Mouse (Mus musculus): Measurements from ENCODE around the gene Gm28044. TPM values are rescaled to one million over a fixed set of nuclear protein-coding genes. Genes with fewer than 3 reads are reported as not detected.
"Not testable (repeated sequence)": the region's sequence is repeated elsewhere in the genome, so short reads cannot be mapped to it uniquely, and the experiment has no call there.

Gene Gm28044
- total RNA-seq, 1 experiment, result not detected

- peak within 1 kb of the TSS; percentile 74 for H3K9ac ChIP-seq (ENCODE audit: insufficient read depth, low read depth, low read length, poor library complexity, severe bottlenecking)
Measured at GRCm38 (mm10) chr13:67305822-67306672, 54.3 kb downstream of the Gm28044 start, which contains the start of gene Zfp457. Gene Zfp457 (minus strand): TSS chr13:67306485.

GRCm38 (mm10) chr13:67278314-67278713, 82.0 kb downstream of the Gm28044 start, which contains the start of gene Zfp458:
Gene Zfp458 (minus strand): TSS chr13:67278466.
- H3K9me3 ChIP-seq (ENCODE audit: control insufficient read depth, insufficient read depth, low read depth, low read length), result no peaks in the 10 kb centered on the region
- peak; percentile 53 for DNase-seq (ENCODE audit: low read depth, low spot score)
- in situ Hi-C loops (cut with MboI; ENCODE audit: low sequenced_read_pairs in 2 of 2, unreplicated experiment in 2 of 2), result no loop called here
- no peaks in the 10 kb centered on the region for H3K36me3 ChIP-seq (ENCODE audit: control insufficient read depth, insufficient read depth, low read length, poor library complexity, severe bottlenecking)
- H3K4me3 ChIP-seq (ENCODE audit: insufficient read depth in 1 of 2, low read depth in 1 of 2, low read length in 2 of 2, poor library complexity in 1 of 2, severe bottlenecking in 1 of 2), result peak within 1 kb of the TSS in 1 of 2 experiments; percentile 46; a peak in 2 of 4 replicates
- TF ChIP-seq MAFK (IDR thresholded peaks at IDR 0.05; ENCODE audit: insufficient read depth, low read depth, low read length) (no peak), ZNF384 (IDR thresholded peaks at IDR 0.05; ENCODE audit: low read depth, low read length) (no peak), HCFC1 (IDR thresholded peaks at IDR 0.05; ENCODE audit: borderline replicate concordance, insufficient read depth, low read length) (peak; percentile 84)
- no peak within 1 kb of the TSS for H3K27ac ChIP-seq (ENCODE audit: insufficient read depth, low read depth, low read length, poor library complexity, severe bottlenecking)
- no peak within 1 kb of the TSS for H3K9ac ChIP-seq (ENCODE audit: insufficient read depth, low read depth, low read length, poor library complexity, severe bottlenecking)
- H3K4me1 ChIP-seq (ENCODE audit: control insufficient read depth in 2 of 2, insufficient read depth in 2 of 2, low read length in 2 of 2, poor library complexity in 1 of 2), result no peaks in the 10 kb centered on the region; a peak in 1 of 4 replicates

More at GRCm38 (mm10) chr13:67305822-67306672, 54.3 kb downstream of the Gm28044 start, which contains the start of gene Zfp457:
- Histone ChIP-seq H3K4me3 (ENCODE audit: insufficient read depth in 1 of 2, low read depth in 1 of 2, low read length in 2 of 2, poor library complexity in 1 of 2, severe bottlenecking in 1 of 2) (peak within 1 kb of the TSS; percentile 80 to 94), H3K27ac (ENCODE audit: insufficient read depth, low read depth, low read length, poor library complexity, severe bottlenecking) (no peak within 1 kb of the TSS), H3K9me3 (ENCODE audit: control insufficient read depth, insufficient read depth, low read depth, low read length) (no peaks in the 10 kb centered on the region), H3K4me1 (ENCODE audit: control insufficient read depth in 2 of 2, insufficient read depth in 2 of 2, low read length in 2 of 2, poor library complexity in 1 of 2) (peaks cover 0 to 2% of the 10 kb centered on the region in 2 experiments; a peak in 1 of 4 replicates), H3K36me3 (ENCODE audit: control insufficient read depth, insufficient read depth, low read length, poor library complexity, severe bottlenecking) (no peaks in the 10 kb centered on the region)
- peak; percentile 73 for DNase-seq (ENCODE audit: low read depth, low spot score)
- no peak for TF ChIP-seq MAFK (IDR thresholded peaks at IDR 0.05; ENCODE audit: insufficient read depth, low read depth, low read length)
- 0 out of 2 replicates have a peak, but pooled peaks have one; percentile 24 for TF ChIP-seq ZC3H11A (IDR thresholded peaks at IDR 0.05; ENCODE audit: borderline replicate concordance, low read depth, low read length)
- TF ChIP-seq HCFC1 (IDR thresholded peaks at IDR 0.05; ENCODE audit: borderline replicate concordance, insufficient read depth, low read length), result peak; percentile 95
- in situ Hi-C loops (cut with MboI; ENCODE audit: low sequenced_read_pairs in 2 of 2, unreplicated experiment in 2 of 2), result no loop called here

GRCm38 (mm10) chr13:67269383-67270065, 90.8 kb downstream of the Gm28044 start:
- not testable (repeated sequence) for H3K36me3 ChIP-seq (ENCODE audit: control insufficient read depth, insufficient read depth, low read length, poor library complexity, severe bottlenecking); H3K4me1 ChIP-seq (ENCODE audit: control insufficient read depth in 2 of 2, insufficient read depth in 2 of 2, low read length in 2 of 2, poor library complexity in 1 of 2); H3K9ac ChIP-seq (ENCODE audit: insufficient read depth, low read depth, low read length, poor library complexity, severe bottlenecking); DNase-seq (ENCODE audit: low read depth, low spot score); H3K27ac ChIP-seq (ENCODE audit: insufficient read depth, low read depth, low read length, poor library complexity, severe bottlenecking); H3K9me3 ChIP-seq (ENCODE audit: control insufficient read depth, insufficient read depth, low read depth, low read length)
- in situ Hi-C loops (cut with MboI; ENCODE audit: low sequenced_read_pairs in 2 of 2, unreplicated experiment in 2 of 2), result loop anchor here in 1 of 2 experiments (5.0 kb wide), 1 partner anchor 458 kb away; the partner anchor contains the start of gene Zfp65
- peak overlapping the region in 1 of 2 experiments; percentile 95; a peak in 2 of 4 replicates for H3K4me3 ChIP-seq (ENCODE audit: insufficient read depth in 1 of 2, low read depth in 1 of 2, low read length in 2 of 2, poor library complexity in 1 of 2, severe bottlenecking in 1 of 2)

- in situ Hi-C loops (cut with MboI; ENCODE audit: low sequenced_read_pairs in 2 of 2, unreplicated experiment in 2 of 2), result loop anchor here in 1 of 2 experiments (5.0 kb wide), 1 partner anchor 459 kb away; the partner anchor contains the start of gene Zfp65
- Histone ChIP-seq H3K27ac (ENCODE audit: insufficient read depth, low read depth, low read length, poor library complexity, severe bottlenecking) (no peak overlapping the region), H3K4me3 (ENCODE audit: insufficient read depth in 1 of 2, low read depth in 1 of 2, low read length in 2 of 2, poor library complexity in 1 of 2, severe bottlenecking in 1 of 2) (peak overlapping the region; percentile 83 to 95), H3K9me3 (ENCODE audit: control insufficient read depth, insufficient read depth, low read depth, low read length) (no peaks in the 10 kb centered on the region), H3K4me1 (ENCODE audit: control insufficient read depth in 2 of 2, insufficient read depth in 2 of 2, low read length in 2 of 2, poor library complexity in 1 of 2) (no peaks in the 10 kb centered on the region), H3K36me3 (ENCODE audit: control insufficient read depth, insufficient read depth, low read length, poor library complexity, severe bottlenecking) (no peaks in the 10 kb centered on the region), H3K9ac (ENCODE audit: insufficient read depth, low read depth, low read length, poor library complexity, severe bottlenecking) (peak overlapping the region; percentile 79)
- TF ChIP-seq ZNF384 (IDR thresholded peaks at IDR 0.05; ENCODE audit: low read depth, low read length), result no peak
- TF ChIP-seq CHD2 (IDR thresholded peaks at IDR 0.05; ENCODE audit: low read depth, low read length), result no peak
- peak; percentile 89 for TF ChIP-seq HCFC1 (IDR thresholded peaks at IDR 0.05; ENCODE audit: borderline replicate concordance, insufficient read depth, low read length)
- TF ChIP-seq MAFK (IDR thresholded peaks at IDR 0.05; ENCODE audit: insufficient read depth, low read depth, low read length), result no peak
- no peak for TF ChIP-seq ZC3H11A (IDR thresholded peaks at IDR 0.05; ENCODE audit: borderline replicate concordance, low read depth, low read length)
- DNase-seq (ENCODE audit: low read depth, low spot score), result peak; percentile 54
Measured at GRCm38 (mm10) chr13:67268568-67269369, 91.6 kb downstream of the Gm28044 start.

Other genes starting within 250 kb of the Gm28044 start
- 0.89 and 1.1 TPM in 2 replicates for gene Rslcan18, start 244.3 kb downstream of the Gm28044 start, total RNA-seq (2012; rRNA removed)
- gene Zfp759, start 238.9 kb downstream of the Gm28044 start, total RNA-seq (2012; rRNA removed), result 3.8 and 4.8 TPM in 2 replicates
- gene Rsl1, start 187.4 kb downstream of the Gm28044 start, total RNA-seq (2012; rRNA removed), result 2.9 and 3.5 TPM in 2 replicates
- gene Zfp455, start 166.0 kb downstream of the Gm28044 start, total RNA-seq (2012; rRNA removed), result 0.45 and 0.58 TPM in 2 replicates
- gene Zfp458, start 82.1 kb downstream of the Gm28044 start, total RNA-seq (2012; rRNA removed), result 1.4 TPM in 2 replicates
- 1.2 TPM in 2 replicates for gene Zfp457, start 54.1 kb downstream of the Gm28044 start, total RNA-seq (2012; rRNA removed)
- gene Zfp595, start 28.0 kb downstream of the Gm28044 start, total RNA-seq (2012; rRNA removed), result 3.5 and 4.3 TPM in 2 replicates
- 6.1 and 6.9 TPM in 2 replicates for gene Zfp953, start 69 bp upstream of the Gm28044 start, total RNA-seq (2012; rRNA removed)
- 0.74 and 0.80 TPM in 2 replicates for gene Gm28041, start 15.2 kb upstream of the Gm28044 start, total RNA-seq (2012; rRNA removed)
- gene Zfp456, start 15.3 kb upstream of the Gm28044 start, total RNA-seq (2012; rRNA removed), result 1.9 and 2.3 TPM in 2 replicates
- gene Zfp429, start 39.3 kb upstream of the Gm28044 start, total RNA-seq (2012; rRNA removed), result 4.3 and 10.1 TPM in 2 replicates
- gene Zfp459, start 60.9 kb upstream of the Gm28044 start, total RNA-seq (2012; rRNA removed), result 15.7 and 25.5 TPM in 2 replicates
- 11.5 and 16.8 TPM in 2 replicates for gene Zfp874a, start 91.1 kb upstream of the Gm28044 start, total RNA-seq (2012; rRNA removed)
- 6.3 and 12.1 TPM in 2 replicates for gene Zfp874b, start 123.7 kb upstream of the Gm28044 start, total RNA-seq (2012; rRNA removed)
- 4.2 and 5.4 TPM in 2 replicates for gene Zfp58, start 140.0 kb upstream of the Gm28044 start, total RNA-seq (2012; rRNA removed)
- 0.18 TPM in 1 of 2 replicates, not detected in the other for gene Gm26965, start 165.6 kb upstream of the Gm28044 start, total RNA-seq (2012; rRNA removed)
- gene Zfp87, start 165.6 kb upstream of the Gm28044 start, total RNA-seq (2012; rRNA removed), result 12.6 and 14.6 TPM in 2 replicates
- gene Zfp748, start 193.3 kb upstream of the Gm28044 start, total RNA-seq (2012; rRNA removed), result 7.1 and 8.7 TPM in 2 replicates
- gene Zfp729b, start 249.2 kb upstream of the Gm28044 start, total RNA-seq (2012; rRNA removed), result 23.2 and 25.1 TPM in 2 replicates

All from ES-E14 (cell line).